Mouse (Mus musculus) adrenal gland, postnatal 25 days (tissue): ENCODE results near the gene Mapk8. TPM values are rescaled to one million over a fixed set of nuclear protein-coding genes. Genes with fewer than 3 reads are reported as not detected.
"Not testable (repeated sequence)": the region's sequence is repeated elsewhere in the genome, so short reads cannot be mapped to it uniquely, and the experiment has no call there.

Experiments used
- DNase-seq: peaks from one replicate; pipeline ENCODE4 v3.0.0; 2021; ENCODE audit warnings: mixed read lengths
- long read RNA-seq: library from polyadenylated mRNA; stranded (forward); transcript quantifications from one replicate; pipeline ENCODE4 v2.0.0, GENCODE M21; 2021
- total RNA-seq: library from RNA; stranded (reverse); gene quantifications from 2 replicates; pipeline ENCODE4 v1.2.3, GENCODE M21; 2021

Mapk8 gene
- 22.3 and 26.9 TPM in 2 replicates for total RNA-seq
- long read RNA-seq, partial matches to known transcripts: 0 of 2 reads
- long read RNA-seq, other reads (novel, unspliced or antisense): 1 of 2 reads

DNA sequence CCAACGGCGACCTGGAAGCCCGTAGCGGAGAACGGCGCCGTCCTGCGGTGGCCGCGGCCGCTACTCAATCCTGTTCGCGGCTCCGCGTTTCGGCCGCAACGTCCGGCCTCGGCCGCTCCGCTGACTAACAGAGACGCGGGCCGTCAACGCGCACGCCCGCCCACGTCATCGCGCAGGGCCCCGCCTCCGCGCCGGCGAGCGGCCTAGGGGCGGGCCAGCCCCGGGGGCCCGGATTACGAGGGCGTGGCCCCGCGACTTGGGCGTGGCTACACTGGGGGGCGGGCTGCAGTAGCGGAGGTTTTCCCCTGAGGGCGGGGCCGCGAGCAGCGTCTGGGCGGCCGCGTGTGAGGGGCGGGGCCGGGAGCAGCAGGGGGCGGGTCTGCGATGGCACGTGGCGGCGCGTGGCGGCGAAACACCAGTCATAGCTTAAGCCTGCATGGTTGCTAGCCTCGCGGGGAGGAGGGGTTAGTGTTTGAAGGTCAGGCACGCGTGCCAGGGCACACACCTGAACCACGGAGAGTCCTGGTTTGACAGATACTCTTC, at the start of gene Mapk8:
Mapk8 (minus strand) TSS at position 132 of the 543 bp plus-strand sequence.
- DNase-seq: peak; percentile 99

DNA sequence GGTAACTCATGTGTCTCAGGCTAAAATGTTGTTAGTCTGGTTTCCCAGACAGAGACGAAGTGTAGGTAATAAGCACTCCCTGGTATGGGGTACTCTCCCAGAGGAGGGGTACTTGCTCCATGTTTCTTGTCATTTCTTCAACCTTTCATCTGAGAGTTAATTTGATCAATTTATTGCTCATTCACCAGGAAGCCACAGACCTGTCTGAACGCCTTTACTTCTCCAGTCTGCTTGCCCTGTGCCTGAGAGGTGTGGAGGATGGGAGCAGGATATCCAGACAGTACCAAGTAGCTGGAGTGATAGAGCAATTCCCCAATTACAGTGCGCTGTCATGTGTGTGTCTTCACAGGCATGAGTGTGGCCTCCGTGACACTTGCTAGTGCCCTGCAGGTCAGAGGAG, 48.3 kb upstream of the Mapk8 start:
- DNase-seq: no peak

DNA sequence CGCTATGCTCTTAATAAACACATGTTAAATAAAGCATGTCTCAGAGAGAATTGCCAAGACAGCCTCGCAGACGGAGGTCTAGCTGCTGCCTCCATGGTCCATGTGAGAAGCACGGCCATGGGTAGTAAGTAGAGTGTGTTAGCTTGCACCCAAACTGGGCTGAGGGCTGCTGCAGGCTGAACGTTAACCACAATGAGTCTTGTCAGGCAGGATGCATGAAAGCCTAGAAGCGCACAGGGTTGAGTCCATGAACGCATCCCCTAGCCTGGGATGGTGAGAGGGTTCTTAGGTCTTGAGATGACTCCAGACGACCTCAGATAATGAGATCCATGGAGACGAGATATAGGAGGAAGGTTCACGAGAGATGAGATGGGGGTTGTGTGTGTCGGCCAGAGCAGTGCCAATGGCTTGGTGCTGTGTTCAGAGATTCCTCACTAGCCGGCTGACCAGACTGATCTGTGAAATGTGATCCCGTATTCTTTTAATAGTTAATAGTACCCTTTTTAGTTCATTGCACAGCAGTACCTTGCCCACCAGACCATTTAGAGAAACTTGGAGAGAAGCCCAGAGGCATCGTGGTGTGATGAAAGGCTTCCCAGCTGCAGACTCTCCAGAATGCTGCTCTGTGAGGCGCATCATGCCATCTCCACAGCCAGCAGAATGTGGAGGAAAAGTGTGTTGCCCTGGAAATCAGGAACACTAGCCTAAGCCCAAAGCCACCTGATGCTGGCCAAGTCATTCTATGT, 41.0 kb upstream of the Mapk8 start:
- no peak for DNase-seq

DNA sequence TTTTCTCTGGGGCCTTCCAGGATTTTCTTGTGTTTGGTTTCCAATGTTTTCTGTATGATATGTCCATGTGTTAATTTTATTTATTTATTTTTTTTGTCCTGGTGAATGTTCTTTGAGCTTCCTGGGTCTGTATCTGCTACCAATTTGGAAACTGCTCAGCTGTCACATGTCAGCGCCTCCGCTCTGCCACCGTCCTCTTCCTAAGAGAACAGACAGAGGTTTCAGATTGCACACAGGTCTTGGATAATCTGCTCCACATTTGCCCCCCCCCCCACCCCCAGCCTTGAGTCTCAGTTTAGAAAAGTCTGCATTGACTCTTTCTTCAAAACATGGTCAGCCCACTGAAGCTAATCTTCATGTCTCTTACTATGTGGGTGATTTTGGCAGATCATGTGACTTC, 35.0 kb upstream of the Mapk8 start:
- no peak for DNase-seq

DNA sequence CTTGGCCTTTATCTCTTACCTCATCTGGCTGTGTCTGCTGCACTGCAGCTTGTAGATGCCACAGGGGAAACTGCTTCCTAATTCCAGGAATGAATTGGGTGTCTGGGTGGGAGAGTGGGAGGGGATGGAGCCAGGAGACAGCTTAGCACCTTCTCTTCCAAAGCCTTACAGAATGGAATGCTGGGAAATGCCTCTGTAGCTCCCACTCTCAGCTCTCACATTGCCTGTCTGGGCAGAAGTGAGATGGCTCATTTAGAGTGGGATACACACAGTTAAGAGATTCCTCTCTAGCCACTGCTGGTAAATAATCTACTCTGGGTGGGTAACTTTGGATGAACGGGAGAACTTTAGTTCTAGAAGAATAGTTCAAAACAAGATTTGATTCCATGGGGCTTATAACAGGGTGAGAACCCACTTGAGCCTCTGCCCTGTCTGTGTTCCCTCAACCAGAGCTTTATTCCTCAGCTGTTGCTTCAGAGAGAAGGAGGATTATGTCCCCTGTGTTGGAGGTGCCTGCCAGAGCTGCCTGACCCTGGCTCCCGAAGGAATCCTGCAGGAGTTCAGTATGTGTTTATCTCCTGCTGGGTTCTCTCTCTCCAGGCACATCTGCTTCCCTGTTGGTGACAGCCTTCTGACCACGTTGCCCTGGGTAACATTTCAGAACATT, 29.3 kb upstream of the Mapk8 start:
- DNase-seq: no peak

DNA sequence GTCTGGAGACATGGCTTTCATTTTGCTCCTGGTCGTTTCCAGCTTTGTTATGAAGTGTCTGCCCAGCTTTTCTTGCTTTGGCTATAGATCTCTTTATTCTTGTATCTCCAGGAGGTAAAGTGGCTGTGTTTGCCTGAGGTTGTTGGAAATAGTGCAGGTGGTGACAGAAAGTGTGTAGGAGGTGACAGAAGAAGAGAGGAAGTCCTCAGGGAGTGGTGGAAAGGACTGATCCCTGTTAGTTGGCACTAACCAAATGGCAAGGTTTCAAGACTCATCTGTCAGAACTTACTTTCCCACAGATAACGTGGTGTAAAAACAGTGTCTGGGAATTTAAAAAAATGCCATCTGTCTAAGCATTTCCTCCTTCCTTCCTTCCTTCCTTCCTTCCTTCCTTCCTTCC, 27.5 kb upstream of the Mapk8 start:
- DNase-seq: no peak

DNA sequence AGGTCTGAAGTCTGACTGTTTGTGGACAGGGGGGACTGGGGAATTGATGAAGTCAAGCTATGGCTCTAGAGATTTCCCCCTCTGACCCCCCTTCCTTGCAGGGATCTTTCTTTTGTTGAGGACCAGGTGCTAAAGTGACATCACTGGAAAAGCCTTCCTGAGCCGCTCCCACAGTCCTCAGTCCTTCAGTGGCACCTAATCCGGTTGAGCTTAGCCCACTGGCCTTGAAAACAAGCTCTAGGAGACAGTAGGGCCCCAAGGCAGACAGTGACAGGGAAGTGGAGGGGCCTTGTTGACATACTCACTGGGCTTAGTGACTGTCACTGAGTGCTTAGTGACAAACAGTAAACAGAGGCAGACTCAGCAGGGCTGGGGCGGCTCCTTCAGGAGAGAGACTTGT, 24.4 kb upstream of the Mapk8 start, which contains the start of gene Frmpd2:
Frmpd2 (plus strand) TSS at position 366 of the 400 bp plus-strand sequence.
- DNase-seq: no peak

DNA sequence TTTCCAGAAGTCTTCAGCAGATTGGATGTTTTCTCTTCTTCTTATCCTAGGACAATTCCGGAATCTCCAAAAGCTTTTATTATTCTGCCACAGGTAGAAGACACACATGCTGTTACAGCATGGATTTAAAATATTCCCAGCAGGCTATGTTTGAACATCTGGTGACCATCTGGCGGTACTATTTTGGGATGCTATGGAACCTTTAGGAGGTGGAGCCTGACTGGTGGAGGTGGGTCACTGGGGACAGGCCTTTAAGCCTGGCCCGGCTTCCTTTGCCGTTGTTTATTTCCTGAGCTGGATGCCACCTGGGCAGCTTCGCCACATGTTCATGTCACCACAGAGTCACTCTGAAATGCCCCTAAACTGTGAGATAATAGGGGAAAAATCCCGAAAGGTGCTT, 20.8 kb upstream of the Mapk8 start:
- DNase-seq: no peak

DNA sequence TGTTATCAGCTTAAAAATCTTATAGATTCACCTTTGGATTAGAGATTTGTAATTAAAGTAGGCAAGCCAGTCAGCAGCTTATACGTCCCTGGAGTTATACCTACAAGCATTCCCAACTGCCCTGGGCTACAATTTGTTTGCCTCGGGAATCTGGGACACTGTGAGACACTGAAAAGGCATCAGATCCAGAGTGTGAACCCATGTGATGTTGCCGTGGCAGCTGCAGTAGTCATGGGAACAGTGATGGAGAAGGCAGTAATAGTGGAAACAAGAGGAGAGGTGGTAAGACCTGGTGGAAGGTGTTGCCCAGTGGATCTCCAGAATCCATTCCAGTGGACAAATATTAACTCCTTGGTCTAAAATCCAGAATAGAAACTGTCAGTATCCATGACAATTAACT, 16.7 kb upstream of the Mapk8 start:
- no peak for DNase-seq

DNA sequence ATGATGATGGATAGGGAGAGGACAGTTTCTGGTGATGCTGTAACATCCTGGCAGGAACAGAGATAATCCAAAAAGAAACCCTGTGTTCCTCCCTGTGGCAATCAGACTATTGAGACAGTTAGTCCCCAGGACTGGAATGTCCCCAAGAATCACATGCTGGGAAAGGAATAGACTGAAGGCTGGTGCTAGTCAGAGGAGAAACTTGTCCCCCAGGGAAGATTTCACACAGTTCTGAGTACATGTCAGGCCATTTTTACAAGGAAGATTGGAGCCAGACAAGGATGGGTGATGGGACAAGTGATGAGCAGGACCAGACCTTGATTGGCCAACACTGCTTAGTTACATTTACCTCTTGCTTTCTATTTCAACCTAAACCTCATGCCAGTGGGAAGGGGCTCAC, 3.4 kb upstream of the Mapk8 start:
- DNase-seq: no peak

DNA sequence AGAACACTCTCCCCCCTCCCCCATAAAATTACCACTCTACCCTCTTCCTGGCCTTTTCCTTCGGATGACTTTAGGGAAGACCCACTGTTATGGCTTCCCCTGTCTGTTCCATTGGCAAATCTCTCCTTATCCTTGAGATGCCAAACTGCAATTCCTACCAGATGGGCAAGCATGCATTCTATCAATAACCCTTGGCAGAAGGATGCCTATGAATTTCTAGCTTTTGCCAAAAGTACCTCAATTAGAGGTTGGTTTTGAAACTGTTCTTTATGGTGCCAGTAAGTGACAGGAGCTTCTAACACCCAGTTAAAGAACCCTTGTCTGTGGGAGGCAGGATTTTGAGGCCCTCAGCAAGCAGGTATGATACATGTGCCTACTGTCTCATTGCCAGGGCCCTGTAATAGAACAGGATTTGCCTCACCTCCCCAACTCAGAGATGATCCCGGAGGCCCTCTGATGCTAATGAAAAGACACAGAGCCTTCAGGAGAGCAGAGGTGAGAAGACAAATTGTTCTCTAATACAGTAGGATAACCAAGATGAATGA, 2.4 kb upstream of the Mapk8 start:
- DNase-seq: no peak

DNA sequence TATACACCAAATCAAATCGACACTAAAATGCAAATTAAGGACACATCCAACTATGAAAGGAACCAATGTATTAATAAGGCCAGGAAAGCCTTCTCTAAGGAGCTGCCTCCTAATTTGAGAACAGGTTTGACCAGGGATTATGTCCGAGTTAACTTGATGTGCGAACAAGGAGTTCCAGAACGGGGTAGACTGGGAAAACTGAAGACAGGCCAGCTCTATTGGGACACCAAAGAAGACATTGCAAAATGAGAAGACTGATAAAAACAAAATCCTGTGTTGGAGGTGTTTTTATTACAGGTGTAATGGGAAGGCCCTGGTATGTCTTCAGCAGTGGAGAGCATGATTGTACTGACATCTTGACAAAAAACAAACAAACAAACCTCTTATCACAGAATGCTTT, 1.3 kb upstream of the Mapk8 start:
- no peak for DNase-seq

DNA sequence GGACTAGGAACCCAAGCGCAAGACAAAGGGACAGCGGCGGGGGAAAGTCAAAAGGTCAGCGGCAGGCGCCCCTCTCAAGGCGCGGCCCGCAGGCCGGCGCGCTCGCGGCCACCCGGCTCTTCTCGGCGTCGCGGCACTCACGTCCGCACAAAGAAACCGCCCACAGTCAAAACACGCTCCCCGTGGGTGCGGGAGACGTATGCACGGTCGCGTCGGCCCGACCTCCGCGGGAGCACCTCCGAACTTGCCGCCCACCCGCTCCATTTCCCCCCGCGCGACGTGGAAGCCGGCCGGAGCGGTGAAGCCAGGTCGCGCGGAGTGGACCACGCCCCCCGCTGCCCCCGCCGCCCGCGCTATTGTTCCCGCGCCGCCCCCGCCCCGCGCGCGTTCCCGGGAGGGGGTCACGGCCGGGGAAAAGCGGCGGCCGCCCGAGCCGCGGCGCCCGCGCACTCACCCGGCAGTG, 366 bp downstream of the Mapk8 start:
- DNase-seq: no peak

DNA sequence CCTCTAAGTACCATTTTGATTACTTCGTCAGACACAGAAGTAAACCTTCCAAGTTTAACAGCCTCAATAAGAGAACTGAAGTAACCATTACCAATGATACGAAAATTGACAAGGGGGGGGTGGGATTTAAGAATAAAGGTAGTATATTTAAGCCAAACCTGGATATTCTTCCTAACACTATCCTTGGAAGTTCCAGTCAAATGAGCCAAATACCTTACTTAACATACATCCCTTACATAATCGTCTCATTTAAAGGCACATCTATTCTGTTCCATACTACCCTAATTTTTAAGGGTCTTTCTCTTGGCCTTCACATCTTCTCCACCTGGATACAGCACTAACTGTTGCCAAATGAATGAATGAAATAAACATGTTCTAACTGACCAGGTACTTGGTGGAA, 996 bp downstream of the Mapk8 start:
- no peak for DNase-seq

DNA sequence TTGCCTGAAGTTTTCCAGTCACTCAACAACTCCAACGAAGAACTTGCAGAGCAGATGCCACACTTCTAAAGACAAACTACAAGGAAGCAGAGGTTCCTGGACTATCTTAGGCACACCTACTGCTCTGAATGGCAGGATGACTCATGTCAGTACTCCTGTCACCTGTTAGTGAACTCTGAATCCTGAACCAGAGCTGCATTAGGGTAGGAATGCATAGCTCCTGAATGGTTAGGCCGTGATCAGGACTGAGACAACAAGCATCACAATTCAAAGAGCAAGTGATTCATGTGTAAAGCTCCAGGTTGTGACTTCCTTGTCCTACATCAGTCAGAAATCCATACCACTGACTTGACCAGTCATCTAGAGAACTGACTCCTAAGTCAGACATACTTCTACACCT, 3.2 kb downstream of the Mapk8 start:
- DNase-seq: no peak

DNA sequence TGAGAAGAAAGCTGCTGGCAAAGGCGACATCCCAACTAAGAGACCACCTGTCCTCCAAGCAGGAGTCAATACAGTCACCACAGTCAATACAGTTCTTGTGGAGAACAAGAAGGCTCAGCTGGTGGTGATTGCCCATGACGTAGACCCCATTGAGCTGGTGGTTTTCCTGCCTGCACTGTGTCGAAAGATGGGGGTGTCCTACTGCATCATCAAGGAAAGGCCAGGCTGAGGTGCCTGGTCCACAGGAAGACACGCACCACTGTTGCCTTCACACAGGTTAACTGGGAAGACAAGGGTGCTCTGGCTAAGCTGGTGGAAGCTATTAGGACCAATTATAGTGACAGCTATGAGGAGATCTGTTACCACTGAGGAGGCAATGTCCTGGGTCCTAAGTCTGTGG, 14.5 kb downstream of the Mapk8 start:
- not testable (repeated sequence) for DNase-seq

DNA sequence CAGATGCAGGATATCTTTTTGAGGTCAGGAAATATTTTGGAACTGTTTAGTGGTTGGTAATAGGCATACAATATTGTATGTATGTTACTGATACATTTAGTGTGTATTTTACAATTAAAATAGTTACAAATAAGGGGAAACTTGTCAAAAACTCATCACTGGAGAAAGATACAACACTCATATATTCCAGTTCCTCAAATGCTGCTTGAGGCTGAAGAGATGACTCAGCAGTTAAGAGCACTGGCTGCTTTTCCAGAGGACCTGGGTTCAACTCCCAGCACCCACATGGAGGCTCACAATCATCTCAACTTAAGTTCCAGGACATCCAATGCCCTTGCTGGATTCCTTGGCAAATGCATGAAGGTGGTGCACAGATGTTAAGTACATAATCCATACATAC, 22.8 kb downstream of the Mapk8 start:
- DNase-seq: no peak

DNA sequence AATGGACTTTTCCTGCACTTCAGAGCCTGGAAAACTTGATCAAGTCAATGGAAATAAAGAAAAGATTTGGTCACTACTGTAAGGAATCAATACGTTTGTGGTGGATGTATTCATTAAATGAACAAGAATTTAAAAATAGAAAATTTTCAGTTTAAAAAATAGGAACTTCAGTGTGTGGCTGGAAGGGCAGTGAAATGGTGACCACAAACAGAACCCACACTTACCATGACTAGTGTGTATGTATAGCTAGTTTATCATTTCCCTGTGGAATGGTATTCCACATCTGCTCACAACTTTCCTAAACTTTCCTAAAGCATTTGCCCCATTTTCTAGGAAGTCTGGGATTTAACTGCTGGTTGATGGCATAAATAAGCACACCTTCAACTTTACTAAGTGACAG, 24.0 kb downstream of the Mapk8 start:
- DNase-seq: no peak

DNA sequence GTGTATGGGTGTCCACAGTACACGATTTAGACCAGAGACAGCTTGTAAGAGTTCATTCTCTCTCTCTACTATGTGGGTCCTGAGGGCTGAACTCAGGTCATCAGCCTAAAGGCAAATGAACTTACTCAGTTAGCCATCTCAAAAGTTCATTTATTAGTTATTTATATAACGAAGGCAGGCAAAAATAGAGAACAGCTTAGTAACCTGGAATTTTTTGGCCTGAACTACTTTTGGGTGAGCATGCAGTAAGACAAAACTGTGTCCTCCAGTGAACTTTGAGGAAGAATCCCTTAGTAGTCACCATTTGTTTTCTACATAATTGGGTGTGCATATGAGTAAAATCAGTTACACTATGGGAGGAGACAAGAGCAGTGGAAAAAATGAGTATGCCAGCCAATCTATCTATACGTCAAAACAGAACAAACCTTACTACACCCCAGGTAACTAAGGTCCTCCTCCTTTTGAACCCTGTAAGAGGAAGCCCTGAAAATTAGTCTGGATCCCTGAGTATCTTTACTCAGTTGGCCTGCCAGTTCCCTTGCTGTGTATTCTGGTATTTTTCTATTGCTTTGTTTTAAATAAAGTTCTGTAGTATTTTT, 28.5 kb downstream of the Mapk8 start:
- DNase-seq: no peak

DNA sequence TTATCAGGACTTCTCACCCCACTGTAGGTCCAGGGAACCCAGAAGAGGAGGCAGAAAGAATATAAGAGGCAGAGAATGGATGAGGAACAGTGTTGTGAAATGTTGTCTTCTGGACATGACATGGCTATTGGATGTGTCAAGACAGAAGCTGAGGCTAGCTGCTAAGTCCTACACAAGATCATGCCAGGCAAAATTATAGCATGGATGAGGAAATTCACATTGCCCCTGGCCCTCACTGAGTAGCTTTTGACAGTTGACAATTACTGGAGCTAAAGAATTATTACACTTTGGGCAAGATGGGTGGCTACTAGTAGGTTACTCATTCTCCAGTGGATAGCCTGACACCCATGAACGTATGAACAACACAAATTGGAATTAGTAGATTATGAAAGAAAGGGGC, 31.2 kb downstream of the Mapk8 start:
- DNase-seq: no peak

DNA sequence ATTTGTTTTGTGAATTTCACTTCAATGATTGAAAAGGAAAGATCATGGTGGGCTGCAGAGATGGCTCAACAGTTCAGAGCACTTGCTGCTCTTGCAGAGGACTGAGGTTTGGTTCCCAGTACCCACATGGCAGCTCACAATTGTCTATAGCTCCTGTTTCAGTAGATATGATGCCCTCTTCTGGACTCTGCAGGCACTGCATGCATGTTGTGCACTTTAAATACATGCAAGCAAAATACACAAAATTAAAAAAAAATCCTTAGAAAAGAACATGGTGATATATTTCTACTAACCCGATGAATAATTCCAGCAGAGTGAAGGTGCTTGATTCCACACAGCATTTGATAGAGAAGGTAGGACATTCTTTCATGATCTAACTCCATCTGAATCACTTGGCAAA, 44.6 kb downstream of the Mapk8 start:
- no peak for DNase-seq

DNA sequence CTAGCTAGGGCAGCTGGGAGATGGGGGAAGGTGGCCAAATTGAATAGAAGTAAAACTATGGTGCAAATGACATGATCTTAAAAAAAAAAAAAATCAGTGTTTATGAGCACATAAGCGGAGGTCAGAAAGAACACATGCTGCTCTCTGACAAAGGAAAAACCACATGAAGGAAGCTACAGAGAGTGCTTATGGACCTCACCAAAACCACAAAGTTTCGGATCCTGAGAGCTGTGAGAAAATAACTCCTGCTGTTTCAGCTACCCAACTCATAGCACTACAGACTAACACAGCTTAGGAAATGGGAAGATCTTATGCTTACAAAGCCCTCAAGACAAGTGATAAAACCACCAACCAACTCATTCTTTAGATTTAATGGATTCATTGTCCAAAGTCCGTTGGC, 46.9 kb downstream of the Mapk8 start:
- DNase-seq: no peak
